In the genomic region with DNA sequence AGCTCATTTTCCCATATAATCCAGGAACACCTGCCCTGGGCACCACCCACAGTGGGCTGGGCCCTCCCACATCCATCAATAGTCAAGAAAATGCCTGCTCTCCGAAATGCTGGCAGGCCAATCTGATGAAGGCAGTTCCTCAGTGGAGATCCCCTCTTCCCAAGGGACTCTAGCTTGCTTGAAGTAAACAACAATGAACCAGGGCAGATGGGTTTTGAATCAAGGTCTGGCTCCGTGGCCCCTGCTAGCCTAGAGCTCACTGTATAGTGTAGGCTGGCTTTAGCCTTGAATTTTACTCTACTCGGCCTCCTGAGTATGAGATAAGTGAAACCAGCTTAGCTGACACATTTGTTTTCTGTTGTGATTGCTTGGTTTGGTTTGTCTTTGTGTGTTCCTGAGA, we compare ENCODE assay signal across 22 mouse cellular contexts. TPM values are rescaled to one million over a fixed set of nuclear protein-coding genes. Genes with fewer than 3 reads are reported as not detected.
A peak's percentile ranks its signal among the peaks of the same experiment; 100 is the strongest.
DNase-seq lines count a peak whose midpoint lies in the region; ATAC-seq and TF ChIP-seq lines count a peak whose summit lies in the region.
"Had no signal": no experiment of that assay in that cellular context is flagged by ENCODE, and none has a peak within 500 bp of the region (broad histone marks: within the 10 kb centered on the region; RNA-seq: fewer than 3 reads in every experiment).

No protein-coding gene starts in this region.

- no peak overlapping the region for H3K4me3 ChIP-seq in liver, postnatal 0 days (ENCODE audit: low read depth, low read length)
- no peak overlapping the region for H3K4me3 ChIP-seq in thymus, adult 2 months (ENCODE audit: control insufficient read depth, insufficient read depth, low read length)
- no peak overlapping the region for H3K4me3 ChIP-seq in hindbrain, embryonic 11.5 days (ENCODE audit: low read depth, low read length)
- H3K4me3 ChIP-seq: embryonic facial prominence, embryonic 13.5 days; erythroblast, embryonic 14.5 days; forebrain, embryonic 10.5 days; gastrocnemius, adult 2 months; heart, embryonic 10.5 days had no signal

- H3K36me3 ChIP-seq in liver, postnatal 0 days (replicated peaks; ENCODE audit: insufficient read depth, low read length), result no peaks in the 10 kb centered on the region
- H3K36me3 ChIP-seq in thymus, adult 2 months (ENCODE audit: control insufficient read depth, insufficient read depth, low read length), result no peaks in the 10 kb centered on the region
- no peaks in the 10 kb centered on the region for H3K36me3 ChIP-seq in hindbrain, embryonic 11.5 days (ENCODE audit: control insufficient read depth, insufficient read depth, low read length)
- H3K36me3 ChIP-seq: embryonic facial prominence, embryonic 13.5 days; forebrain, embryonic 10.5 days; heart, embryonic 10.5 days had no signal

- H3K4me2 ChIP-seq in liver, postnatal 0 days (ENCODE audit: low read depth, low read length), result no peak overlapping the region
- no peak overlapping the region for H3K4me2 ChIP-seq in hindbrain, embryonic 11.5 days (replicated peaks; ENCODE audit: low read depth, low read length)
- H3K4me2 ChIP-seq: embryonic facial prominence, embryonic 13.5 days; hindbrain, embryonic 14.5 days had no signal

- H3K4me1 ChIP-seq in liver, postnatal 0 days (ENCODE audit: insufficient read depth), result peaks cover 26% of the 10 kb centered on the region
- peaks cover 25% of the 10 kb centered on the region for H3K4me1 ChIP-seq in thymus, adult 2 months (replicated peaks; ENCODE audit: control insufficient read depth, insufficient read depth, low read length)
- H3K4me1 ChIP-seq in hindbrain, embryonic 11.5 days (replicated peaks; ENCODE audit: control insufficient read depth, insufficient read depth, low read length), result no peaks in the 10 kb centered on the region
- H3K4me1 ChIP-seq: embryonic facial prominence, embryonic 13.5 days had no signal

- no peaks in the 10 kb centered on the region for H3K27me3 ChIP-seq in liver, postnatal 0 days (ENCODE audit: insufficient read depth, low read length)
- no peaks in the 10 kb centered on the region for H3K27me3 ChIP-seq in thymus, adult 2 months (ENCODE audit: control insufficient read depth, insufficient read depth, low read length)
- H3K27me3 ChIP-seq in hindbrain, embryonic 11.5 days (ENCODE audit: control insufficient read depth, insufficient read depth, low read length), result no peaks in the 10 kb centered on the region
- H3K27me3 ChIP-seq: embryonic facial prominence, embryonic 13.5 days had no signal

- H3K9ac ChIP-seq in liver, postnatal 0 days (replicated peaks), result no peak overlapping the region
- no peak overlapping the region for H3K9ac ChIP-seq in hindbrain, embryonic 11.5 days (ENCODE audit: low read depth, low read length)
- H3K9ac ChIP-seq: embryonic facial prominence, embryonic 13.5 days; hindbrain, embryonic 14.5 days had no signal

- no peak for TF ChIP-seq CTCF in liver, postnatal 0 days (IDR thresholded peaks at IDR 0.05; ENCODE audit: low read depth)
- no peak for TF ChIP-seq CTCF in thymus, adult 2 months (IDR thresholded peaks at IDR 0.05; ENCODE audit: borderline replicate concordance, control insufficient read depth, extremely low read depth, insufficient read depth, low read length, poor library complexity)

- DNase-seq in liver, postnatal 0 days, result no peak
- no peak for DNase-seq in liver
- DNase-seq in thymus, adult 2 months, result no peak
- no peak for DNase-seq in thymus, postnatal 25 days
- DNase-seq in induced T-regulatory cell, adult 2 months (ENCODE audit: low read depth), result peak; percentile 59
- no peak for DNase-seq in hindbrain, embryonic 11.5 days (ENCODE audit: low spot score)
- DNase-seq in gastrocnemius, postnatal 4 days (ENCODE audit: low spot score in 2 of 2), result no peak
- DNase-seq: adrenal gland, postnatal 10 days; cerebellum, adult 11-12 months; cerebellum, adult 9-10 months; cerebellum, postnatal 25 days; gastrocnemius, adult 2 months; gastrocnemius, postnatal 25 days; heart, adult 18-20 months; heart, postnatal 14 days had no signal

- 0 out of 2 replicates have a peak overlapping the region, but pooled peaks have one; percentile 6 for H3K27ac ChIP-seq in liver, postnatal 0 days (ENCODE audit: low read depth)
- peak overlapping the region; percentile 77 for H3K27ac ChIP-seq in thymus, adult 2 months (ENCODE audit: control insufficient read depth, insufficient read depth, low read length)
- H3K27ac ChIP-seq in hindbrain, embryonic 11.5 days (ENCODE audit: low read depth, low read length), result no peak overlapping the region
- H3K27ac ChIP-seq: embryonic facial prominence, embryonic 13.5 days; forebrain, embryonic 10.5 days; heart, embryonic 10.5 days; hindbrain, embryonic 14.5 days had no signal

- ATAC-seq in liver, postnatal 0 days, result no peak
- ATAC-seq in hindbrain, embryonic 11.5 days (ENCODE audit: low FRiP score), result no peak
- ATAC-seq: forebrain, embryonic 14.5 days had no signal

- TF ChIP-seq EP300 in liver, postnatal 0 days (IDR thresholded peaks at IDR 0.05; ENCODE audit: low read depth), result no peak

- H3K9me3 ChIP-seq in liver, postnatal 0 days (ENCODE audit: low read length), result no peaks in the 10 kb centered on the region
- no peaks in the 10 kb centered on the region for H3K9me3 ChIP-seq in hindbrain, embryonic 11.5 days (ENCODE audit: control insufficient read depth, low read length)
- H3K9me3 ChIP-seq: embryonic facial prominence, embryonic 13.5 days; forebrain, embryonic 10.5 days; heart, embryonic 10.5 days had no signal

- TF ChIP-seq POLR2A in thymus, adult 2 months (IDR thresholded peaks at IDR 0.05; ENCODE audit: control insufficient read depth, extremely low read depth, insufficient read depth, low read length, poor library complexity), result no peak

- 72% methylated on average over 3 of the region's 3 CpGs for WGBS in liver, postnatal 0 days (ENCODE audit: insufficient replicate concordance)
- WGBS in thymus, adult 2 months, result 89% methylated on average over 3 of the region's 3 CpGs
- 56% methylated on average over 3 of the region's 3 CpGs for WGBS in hindbrain, embryonic 11.5 days

RNA-seq across cellular contexts. Expression of gene Hnrnpf, which starts 7.7 kb away (rescaled TPM):
- 264 and 270 TPM in 2 replicates for polyA plus RNA-seq in liver, postnatal 0 days (2015; fragmentation: Nextera tagmentation; extraction: Ambion mirVana)
- polyA plus RNA-seq in thymus, adult 2 months (2012; rRNA removed), result 316 and 376 TPM in 2 replicates
- polyA plus RNA-seq in hindbrain, embryonic 11.5 days (2014; fragmentation: Nextera tagmentation; extraction: Ambion mirVana), result 619 and 688 TPM in 2 replicates
- 100 to 1,000 TPM; 299 to 333 TPM for total RNA-seq in gastrocnemius, postnatal 4 days (2021)

RNA-seq across cellular contexts. Expression of gene Zfp239, which starts 30.5 kb away (rescaled TPM):
- 0.86 and 1.1 TPM in 2 replicates for polyA plus RNA-seq in liver, postnatal 0 days (2015; fragmentation: Nextera tagmentation; extraction: Ambion mirVana)
- 2.0 and 2.9 TPM in 2 replicates for polyA plus RNA-seq in thymus, adult 2 months (2012; rRNA removed)
- polyA plus RNA-seq in hindbrain, embryonic 11.5 days (2014; fragmentation: Nextera tagmentation; extraction: Ambion mirVana), result 11.8 and 13.3 TPM in 2 replicates
- 1 to 10 TPM in 1 of 2 experiments, under 1 TPM in 1; 0.80 to 1.2 TPM for total RNA-seq in gastrocnemius, postnatal 4 days (2021)

RNA-seq across cellular contexts. Expression of gene Fxyd4, which starts 45.1 kb away (rescaled TPM):
- 0.20 TPM in 1 of 2 replicates, not detected in the other for polyA plus RNA-seq in liver, postnatal 0 days (2015; fragmentation: Nextera tagmentation; extraction: Ambion mirVana)
- 0.37 and 0.77 TPM in 2 replicates for polyA plus RNA-seq in thymus, adult 2 months (2012; rRNA removed)
- polyA plus RNA-seq in hindbrain, embryonic 11.5 days (2014; fragmentation: Nextera tagmentation; extraction: Ambion mirVana), result 1.6 and 2.5 TPM in 2 replicates
- not detected for total RNA-seq in gastrocnemius, postnatal 4 days (2021)
- total RNA-seq: adrenal gland, postnatal 10 days; gastrocnemius, adult 2 months; gastrocnemius, postnatal 25 days; heart, adult 18-20 months; heart, postnatal 14 days had no signal
- polyA plus RNA-seq: brain, embryonic 14.5 days; erythroblast, embryonic 14.5 days had no signal

RNA-seq across cellular contexts. Expression of gene Zfp637, which starts 51.4 kb away (rescaled TPM):
- 25.4 and 25.7 TPM in 2 replicates for polyA plus RNA-seq in liver, postnatal 0 days (2015; fragmentation: Nextera tagmentation; extraction: Ambion mirVana)
- polyA plus RNA-seq in thymus, adult 2 months (2012; rRNA removed), result 23.3 and 25.5 TPM in 2 replicates
- 132 and 136 TPM in 2 replicates for polyA plus RNA-seq in hindbrain, embryonic 11.5 days (2014; fragmentation: Nextera tagmentation; extraction: Ambion mirVana)
- total RNA-seq in gastrocnemius, postnatal 4 days (2021), result 10 to 100 TPM; 41.5 to 41.8 TPM
